Mouse (Mus musculus) neural tube, embryonic 11.5 days (tissue): ENCODE measurements at regions not wholly inside any gene's neighbourhood (a gene's known extent, or its start where the extent isn't known, plus 50 kb on each side); places are given as distances from the start of the nearest gene placed in this dataset.
"Not testable (repeated sequence)": the region's sequence is repeated elsewhere in the genome, so short reads cannot be mapped to it uniquely, and the experiment has no call there.

Source experiments
- ATAC-seq: fragments of 200-750 bp; cut with Nextera tagmentation; 2 replicates; pipeline ENCODE4 v1.8.0; 2017; ENCODE audit warnings: moderate number of reproducible peaks, mild to moderate bottlenecking, moderate TSS enrichment, moderate library complexity; ENCODE audit not compliant: insufficient read depth, low FRiP score, low TSS enrichment
- DNase-seq: peaks from one replicate; pipeline ENCODE4 v3.0.0-alpha.2; 2015; ENCODE audit warnings: low spot score
- H3K27ac ChIP-seq: fragments of 300-500 bp; sonication (generic); 2 replicates; pipeline ENCODE4 v1.5.1; 2014; ENCODE audit warnings: low read depth, mild to moderate bottlenecking, low read length
- H3K27me3 ChIP-seq: fragments of 300-500 bp; sonication (generic); 2 replicates; pipeline ENCODE4 v1.6.1; 2014; ENCODE audit warnings: mild to moderate bottlenecking, low read length, mixed read lengths; ENCODE audit not compliant: control insufficient read depth, insufficient read depth
- H3K36me3 ChIP-seq: fragments of 300-500 bp; sonication (generic); 2 replicates; pipeline ENCODE4 v1.6.1; 2014; ENCODE audit warnings: mild to moderate bottlenecking, low read length, moderate library complexity, mixed read lengths; ENCODE audit not compliant: control insufficient read depth, insufficient read depth
- H3K4me1 ChIP-seq: fragments of 300-500 bp; sonication (generic); 2 replicates; pipeline ENCODE4 v1.6.1; 2014; ENCODE audit warnings: low read length, mixed read lengths; ENCODE audit not compliant: control insufficient read depth, insufficient read depth
- H3K4me2 ChIP-seq: fragments of 300-500 bp; sonication (generic); 2 replicates; pipeline ENCODE4 v1.6.1; 2014; ENCODE audit warnings: low read depth, mild to moderate bottlenecking, moderate library complexity
- H3K4me3 ChIP-seq: fragments of 300-500 bp; sonication (generic); 2 replicates; pipeline ENCODE4 v1.5.1; 2014; ENCODE audit warnings: low read depth, low read length
- H3K9ac ChIP-seq: fragments of 300-500 bp; sonication (generic); 2 replicates; pipeline ENCODE4 v1.6.1; 2014; ENCODE audit warnings: mild to moderate bottlenecking, low read length
- H3K9me3 ChIP-seq: fragments of 300-500 bp; sonication (generic); 2 replicates; pipeline ENCODE4 v1.6.1; 2016; ENCODE audit warnings: low read length; ENCODE audit not compliant: control insufficient read depth
- WGBS: fragments of 180-500 bp; shearing (Covaris S2); extraction: QIAGEN DNeasy Blood & Tissue Kit; methylation state at CpG from one replicate; pipeline ENCODE4 v1.1.7; 2014; 5-methylcytosine and 5-hydroxymethylcytosine counted together

DNA sequence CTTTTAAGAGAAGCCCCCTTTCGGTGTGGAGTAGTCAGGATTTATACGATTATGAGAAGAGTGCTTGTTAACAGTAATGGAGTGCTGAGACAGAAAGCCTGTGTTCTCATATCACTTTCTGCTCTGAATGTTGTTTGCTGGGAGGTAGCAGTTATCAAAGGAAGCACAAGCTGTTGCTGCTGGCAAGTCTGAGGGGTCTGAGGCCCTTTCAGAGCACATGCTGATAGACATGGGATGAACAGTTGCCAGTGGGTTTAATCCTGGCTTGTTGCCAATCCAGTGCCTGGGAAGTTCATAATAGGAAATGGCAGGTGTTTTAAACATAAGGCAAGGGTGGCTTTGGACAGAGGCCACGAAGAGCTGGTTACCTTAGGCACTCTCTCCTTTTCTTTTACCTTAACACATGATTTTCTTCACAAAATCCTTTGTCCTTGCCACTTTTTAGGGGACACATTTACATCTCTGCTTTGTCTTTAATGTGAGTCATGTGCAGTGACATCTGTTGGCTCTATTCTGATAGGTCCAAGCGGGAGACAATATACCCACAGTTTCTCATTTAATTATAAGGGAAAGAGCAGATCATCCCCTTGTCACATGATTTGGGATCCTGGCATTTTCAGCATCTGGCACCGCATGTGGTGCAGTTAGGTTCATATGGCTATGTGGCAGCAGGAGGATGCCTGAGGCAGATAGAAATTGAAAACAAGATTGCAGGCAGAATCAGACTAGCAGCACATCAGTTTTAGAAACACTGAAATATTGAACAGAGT is 245.7 kb downstream of the Arl6ip6 start:
- H3K27ac ChIP-seq, result no peak overlapping the region
- no peaks in the 10 kb centered on the region for H3K9me3 ChIP-seq
- H3K4me3 ChIP-seq, result no peak overlapping the region
- 81% methylated on average over 5 of the region's 5 CpGs for WGBS
- no peak overlapping the region for H3K4me2 ChIP-seq
- no peaks in the 10 kb centered on the region for H3K36me3 ChIP-seq
- H3K9ac ChIP-seq, result no peak overlapping the region
- no peaks in the 10 kb centered on the region for H3K4me1 ChIP-seq
- H3K27me3 ChIP-seq, result no peaks in the 10 kb centered on the region
- peak; percentile 61 for ATAC-seq
- DNase-seq, result no peak

DNA sequence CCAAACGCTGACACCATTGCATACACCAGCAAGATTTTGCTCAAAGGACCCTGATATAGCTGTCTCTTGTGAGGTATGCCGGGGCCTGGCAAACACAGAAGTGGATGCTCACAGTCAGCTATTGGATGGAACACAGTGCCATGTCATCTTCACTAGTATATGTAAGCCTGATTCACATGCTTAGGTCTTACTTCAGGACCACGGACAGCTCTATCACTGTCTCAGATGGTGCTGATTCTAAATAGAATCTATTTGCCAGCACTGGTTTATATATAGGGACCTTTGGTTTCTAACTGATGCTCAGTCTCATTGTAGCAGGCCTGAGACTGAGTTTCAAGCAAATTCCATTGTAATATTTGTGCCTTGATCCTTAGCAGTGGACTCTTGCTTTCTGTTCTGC is 248.8 kb downstream of the Arl6ip6 start:
- 57% methylated on average over 3 of the region's 3 CpGs for WGBS

DNA sequence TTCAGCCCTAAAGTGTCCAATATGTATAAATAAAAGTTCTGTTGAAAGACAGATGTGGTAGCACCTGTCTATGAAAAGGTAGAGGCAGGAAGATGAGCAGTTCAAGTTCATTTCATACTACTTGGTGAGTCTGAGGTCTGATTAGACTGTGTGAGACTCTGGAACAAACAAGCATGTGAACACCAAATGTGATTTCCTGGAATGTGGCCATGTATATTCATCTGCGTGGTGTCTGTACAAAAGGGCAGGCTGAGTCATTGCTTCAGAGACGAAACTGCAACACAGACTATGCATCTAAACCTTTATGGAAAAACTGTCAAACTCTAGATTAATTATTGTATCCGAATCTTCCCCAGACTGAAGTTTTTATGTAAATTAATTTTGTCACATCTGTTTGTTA is 268.7 kb downstream of the Arl6ip6 start:
- Histone ChIP-seq H3K27me3 (no peaks in the 10 kb centered on the region), H3K9me3 (no peaks in the 10 kb centered on the region), H3K4me1 (no peaks in the 10 kb centered on the region), H3K27ac (no peak overlapping the region), H3K4me3 (no peak overlapping the region), H3K36me3 (no peaks in the 10 kb centered on the region), H3K9ac (no peak overlapping the region), H3K4me2 (no peak overlapping the region)
- WGBS, result 84% methylated on average over 3 of the region's 3 CpGs
- DNase-seq (no peak), ATAC-seq (no peak; the same call in 1 of the 2 replicates)

More for the DNA sequence above, 248.8 kb downstream of the Arl6ip6 start:
- not testable (repeated sequence) for H3K4me3 ChIP-seq, H3K9ac ChIP-seq, H3K4me2 ChIP-seq, H3K9me3 ChIP-seq, H3K36me3 ChIP-seq, DNase-seq, H3K27me3 ChIP-seq, ATAC-seq, H3K4me1 ChIP-seq, H3K27ac ChIP-seq

DNA sequence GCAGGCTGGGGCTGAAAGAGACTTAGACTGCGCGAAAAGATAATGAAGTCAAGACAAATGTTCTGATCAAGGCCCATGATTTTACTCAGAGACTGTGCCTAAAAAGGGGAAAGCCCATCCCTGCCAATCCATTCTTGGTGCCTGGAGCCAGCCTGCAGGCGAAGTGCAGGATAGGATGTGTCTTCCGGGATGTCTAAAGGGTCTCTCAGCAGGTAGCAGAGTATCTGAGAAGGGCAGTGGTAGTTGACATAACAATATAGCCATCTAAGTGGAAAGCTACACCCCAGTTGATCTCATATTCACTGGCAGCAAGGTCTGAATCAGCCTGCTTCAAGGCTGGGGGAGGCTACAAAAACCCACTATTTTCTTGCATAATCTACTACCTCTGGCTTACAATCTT is 282.9 kb downstream of the Arl6ip6 start:
- Histone ChIP-seq H3K36me3 (no peaks in the 10 kb centered on the region), H3K4me3 (no peak overlapping the region), H3K27me3 (no peaks in the 10 kb centered on the region), H3K4me1 (no peaks in the 10 kb centered on the region), H3K27ac (no peak overlapping the region), H3K9me3 (no peaks in the 10 kb centered on the region), H3K4me2 (no peak overlapping the region), H3K9ac (no peak overlapping the region)
- WGBS, result 85% methylated on average over 4 of the region's 4 CpGs
- ATAC-seq, result no peak
- no peak for DNase-seq

DNA sequence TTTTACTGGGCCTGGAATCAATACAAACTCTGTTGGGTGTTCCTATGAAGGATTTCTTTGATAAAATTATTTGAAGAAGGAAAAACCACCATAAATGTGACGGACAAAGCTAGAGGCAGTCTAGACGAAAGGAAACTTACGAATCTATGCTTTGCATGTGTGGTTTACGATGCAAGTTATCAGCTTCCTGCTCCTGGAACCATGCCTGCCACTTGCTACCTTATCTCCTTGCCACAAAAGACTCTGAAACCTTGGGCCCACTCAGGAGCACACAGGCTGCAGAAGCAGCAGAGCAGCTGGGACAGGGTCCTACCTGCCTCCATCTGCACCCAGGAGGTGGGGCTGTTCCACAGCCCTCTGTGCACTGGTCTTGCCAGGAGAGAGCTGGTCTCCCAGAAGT is 287.5 kb downstream of the Arl6ip6 start:
- H3K27ac ChIP-seq, DNase-seq, H3K4me3 ChIP-seq, H3K4me2 ChIP-seq, H3K36me3 ChIP-seq, H3K9ac ChIP-seq, H3K27me3 ChIP-seq, H3K4me1 ChIP-seq, H3K9me3 ChIP-seq, ATAC-seq: not testable (repeated sequence)
- WGBS, result 84% methylated on average over 4 of the region's 4 CpGs

DNA sequence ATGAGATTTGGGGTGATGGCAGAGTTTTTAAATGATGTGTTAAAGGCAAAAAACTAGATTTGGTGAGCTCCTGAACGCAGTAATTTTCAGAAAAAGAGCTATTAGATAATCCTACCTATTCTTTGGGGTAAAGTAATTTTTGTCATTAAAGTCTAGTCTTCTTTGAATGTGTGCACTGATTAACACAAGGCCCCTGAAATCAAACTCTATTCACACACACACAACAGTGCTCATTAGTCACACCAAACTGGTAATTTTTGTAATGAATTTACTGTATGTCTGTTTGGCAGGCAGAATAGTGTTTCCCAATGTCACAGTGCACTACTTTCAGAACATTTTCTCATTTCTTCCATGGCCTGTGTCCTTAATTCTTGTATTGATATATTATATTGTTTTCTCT is 296.8 kb downstream of the Arl6ip6 start:
- no peak overlapping the region for H3K9ac ChIP-seq
- H3K36me3 ChIP-seq, result no peaks in the 10 kb centered on the region
- H3K27me3 ChIP-seq, result no peaks in the 10 kb centered on the region
- H3K4me2 ChIP-seq, result no peak overlapping the region
- no peak overlapping the region for H3K27ac ChIP-seq
- DNase-seq (no peak), ATAC-seq (no peak)
- no peaks in the 10 kb centered on the region for H3K9me3 ChIP-seq
- no peak overlapping the region for H3K4me3 ChIP-seq
- H3K4me1 ChIP-seq, result no peaks in the 10 kb centered on the region
- 96% methylated on average over 1 of the region's 1 CpGs for WGBS

DNA sequence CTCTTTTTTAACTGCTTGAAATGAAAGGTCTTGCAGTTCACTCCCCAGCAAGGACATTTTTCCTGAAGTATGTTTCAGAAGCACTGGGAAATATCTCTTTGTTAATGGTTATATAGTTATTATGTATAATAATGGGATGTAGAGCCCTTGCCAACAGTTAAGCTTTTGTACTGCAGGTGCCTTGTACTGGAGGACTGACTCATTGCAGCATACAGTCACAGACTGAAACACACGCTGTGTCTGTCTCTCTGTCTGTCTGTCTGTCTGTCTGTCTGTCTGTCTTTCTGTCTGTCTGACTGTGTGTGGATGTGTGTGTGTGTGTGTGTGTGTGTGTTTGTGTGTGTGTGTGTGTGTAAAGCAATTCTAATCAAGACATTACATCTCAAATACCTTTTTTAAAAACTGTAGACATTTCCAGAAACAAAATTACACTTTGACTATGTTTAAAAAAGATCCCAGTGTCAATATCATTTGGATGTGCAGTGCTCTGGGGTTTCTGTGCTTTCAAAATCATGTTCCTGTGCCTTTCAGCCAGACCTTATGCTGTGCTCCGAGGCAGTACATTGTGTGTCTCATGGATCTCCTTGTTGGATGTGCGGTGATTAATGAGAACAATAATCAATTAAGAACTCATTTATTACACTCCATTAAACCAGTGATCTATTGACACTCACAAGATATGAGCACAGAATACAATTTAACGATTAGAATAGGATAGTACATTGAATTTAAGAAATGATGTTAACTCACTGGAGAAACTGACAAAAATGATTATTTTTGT is 299.5 kb downstream of the Arl6ip6 start:
- no peak overlapping the region for H3K27ac ChIP-seq
- H3K27me3 ChIP-seq, result no peaks in the 10 kb centered on the region
- H3K9ac ChIP-seq, result no peak overlapping the region
- ATAC-seq (no peak; the same call in 1 of the 2 replicates), DNase-seq (no peak)
- H3K4me2 ChIP-seq, result no peak overlapping the region
- no peaks in the 10 kb centered on the region for H3K4me1 ChIP-seq
- no peak overlapping the region for H3K4me3 ChIP-seq
- H3K36me3 ChIP-seq, result no peaks in the 10 kb centered on the region
- 75% methylated on average over 4 of the region's 4 CpGs for WGBS
- H3K9me3 ChIP-seq, result no peaks in the 10 kb centered on the region

DNA sequence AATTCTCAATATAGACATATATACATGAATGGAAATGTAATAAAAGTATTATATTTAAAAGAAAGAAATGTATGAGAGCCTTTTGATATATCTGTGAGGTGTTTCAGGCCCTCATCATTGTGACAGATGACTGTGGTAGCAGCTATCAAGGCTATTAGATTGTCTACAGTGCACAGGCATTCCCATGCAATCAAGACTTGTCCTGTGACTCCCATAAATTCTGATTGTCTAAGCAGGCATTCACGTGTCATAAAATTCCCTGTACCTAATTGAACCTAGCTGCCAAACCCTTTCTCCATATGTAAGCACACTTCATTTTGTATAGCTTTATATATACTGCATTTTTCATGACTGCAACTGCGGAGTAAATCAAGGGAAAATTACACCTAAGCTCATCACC is 301.3 kb downstream of the Arl6ip6 start:
- Histone ChIP-seq H3K9ac (no peak overlapping the region), H3K4me1 (no peaks in the 10 kb centered on the region), H3K27ac (no peak overlapping the region), H3K9me3 (no peaks in the 10 kb centered on the region), H3K4me2 (no peak overlapping the region), H3K27me3 (no peaks in the 10 kb centered on the region), H3K36me3 (no peaks in the 10 kb centered on the region), H3K4me3 (no peak overlapping the region)
- 79% methylated on average over 2 of the region's 2 CpGs for WGBS
- no peak for DNase-seq
- no peak for ATAC-seq
